Mouse (Mus musculus): ENCODE measurements at regions not wholly inside any gene's neighbourhood (a gene's known extent, or its start where the extent isn't known, plus 50 kb on each side); places are given as distances from the start of the nearest gene placed in this dataset.

DNA sequence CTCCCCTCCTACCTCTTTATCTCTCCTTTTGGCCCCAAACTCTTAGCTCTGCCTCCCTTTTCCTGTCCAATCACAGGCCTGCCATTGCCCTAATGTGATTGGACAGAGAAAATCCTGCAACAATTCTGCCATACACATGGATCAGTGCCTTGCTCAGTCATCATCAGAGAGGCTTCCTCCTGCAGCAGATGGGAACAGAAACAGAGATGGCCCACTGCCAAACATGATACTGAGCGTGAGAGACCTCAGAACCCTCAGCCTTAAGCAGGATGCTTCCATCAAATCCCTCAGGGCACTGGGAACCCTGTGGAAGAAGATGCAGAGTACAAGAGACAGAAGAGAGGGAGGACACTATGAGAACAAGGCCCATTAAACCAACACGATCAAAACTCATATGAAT lies 62.8 kb upstream of the Cacna2d3 start:
- DNase-seq = no peak

DNA sequence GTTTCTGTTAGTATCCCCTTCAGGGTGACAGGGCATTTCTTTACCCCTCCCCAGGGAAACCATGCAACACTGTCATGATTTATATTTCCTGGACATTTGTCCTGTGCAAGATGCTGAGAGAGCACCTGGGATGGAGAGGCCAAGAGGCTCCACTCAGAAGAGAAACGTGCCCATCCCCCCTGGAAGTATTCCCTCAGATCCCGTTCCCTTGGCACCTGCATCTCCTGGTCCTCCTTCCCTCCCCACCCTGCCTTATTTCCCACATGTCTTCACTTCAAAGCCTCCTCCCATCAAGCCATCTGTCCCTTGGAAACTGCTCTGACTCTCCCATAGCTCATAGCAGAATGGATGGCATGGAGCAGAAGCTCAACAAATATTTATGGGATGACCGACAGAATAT lies 64.8 kb upstream of the Cacna2d3 start:
- DNase-seq = no peak

DNA sequence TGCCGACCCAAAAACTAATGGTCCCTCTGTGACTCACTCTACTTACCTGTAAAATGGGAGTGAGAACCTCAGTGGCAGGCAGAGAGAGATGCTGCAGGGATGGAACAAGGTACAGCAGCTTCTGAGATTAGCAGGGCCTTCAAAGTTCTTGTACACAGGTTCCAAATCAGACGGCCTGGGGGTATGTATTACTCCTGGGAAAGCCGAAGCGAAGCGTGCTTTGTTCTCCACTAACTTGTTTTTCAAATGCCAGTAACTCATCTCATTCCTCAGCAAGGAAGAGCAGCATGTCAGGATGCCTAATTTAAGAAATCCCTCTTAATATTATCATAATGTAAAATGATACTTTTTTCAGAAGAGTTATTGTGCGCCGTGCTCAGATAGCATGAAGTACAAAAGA lies 66.1 kb upstream of the Cacna2d3 start:
- no peak for DNase-seq

DNA sequence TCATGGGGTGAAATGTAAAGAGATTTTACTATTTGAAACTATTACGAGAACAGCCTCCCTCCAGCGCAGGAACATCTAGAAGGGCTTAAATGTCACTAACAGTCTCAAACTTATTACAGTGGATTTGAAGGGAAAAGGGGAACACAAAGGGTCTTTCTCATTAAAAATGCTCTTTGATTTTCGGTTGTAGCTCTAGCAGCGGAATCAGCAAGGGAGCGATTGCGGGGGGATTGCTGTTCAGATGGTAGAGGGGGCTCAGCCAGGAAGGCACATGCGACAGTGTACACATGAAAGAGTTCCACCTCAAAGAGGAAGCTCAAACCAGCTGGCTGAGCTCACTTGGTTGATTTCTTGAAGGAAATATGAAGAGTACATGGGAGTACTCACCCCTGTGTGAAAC lies 66.7 kb upstream of the Cacna2d3 start:
- DNase-seq = no peak

DNA sequence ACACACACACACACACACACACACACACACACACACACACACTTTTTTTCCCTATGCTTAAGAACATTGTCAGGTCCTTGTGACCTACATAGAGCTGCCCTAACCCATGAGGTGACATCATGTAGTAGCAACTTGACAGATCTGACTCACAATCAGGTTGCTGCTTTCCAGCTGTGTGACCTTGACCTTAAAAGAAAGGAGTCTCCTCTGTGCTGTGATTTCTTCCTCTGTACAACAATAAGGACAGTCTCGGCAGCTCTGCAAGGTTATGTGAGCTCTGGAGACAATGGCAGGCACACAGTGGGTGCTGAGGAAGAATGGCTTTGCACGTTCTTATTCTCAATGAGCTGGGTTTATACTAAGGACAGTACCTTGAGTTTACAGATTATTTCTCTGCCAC lies 73.7 kb upstream of the Cacna2d3 start:
- no peak for DNase-seq

DNA sequence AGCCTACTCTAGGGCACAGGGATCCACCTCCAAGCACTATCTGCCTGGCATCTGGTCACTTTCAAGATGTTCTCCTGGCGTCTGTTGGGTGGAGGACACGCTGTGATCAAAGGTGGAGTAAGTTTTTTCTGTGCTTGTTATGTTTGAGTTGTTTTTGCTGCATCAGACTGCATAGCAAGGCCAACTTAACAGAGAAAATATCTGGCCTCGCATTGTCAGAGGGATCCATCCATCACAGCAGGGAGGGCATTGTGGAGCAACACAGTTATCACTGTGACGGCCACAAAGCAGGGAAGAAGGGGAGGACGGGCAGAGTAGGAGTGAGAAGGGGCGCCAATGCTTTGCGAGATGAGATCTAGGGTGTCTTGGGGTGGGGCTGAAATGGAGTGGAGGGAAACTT lies 74.7 kb upstream of the Cacna2d3 start:
- no peak for DNase-seq

DNA sequence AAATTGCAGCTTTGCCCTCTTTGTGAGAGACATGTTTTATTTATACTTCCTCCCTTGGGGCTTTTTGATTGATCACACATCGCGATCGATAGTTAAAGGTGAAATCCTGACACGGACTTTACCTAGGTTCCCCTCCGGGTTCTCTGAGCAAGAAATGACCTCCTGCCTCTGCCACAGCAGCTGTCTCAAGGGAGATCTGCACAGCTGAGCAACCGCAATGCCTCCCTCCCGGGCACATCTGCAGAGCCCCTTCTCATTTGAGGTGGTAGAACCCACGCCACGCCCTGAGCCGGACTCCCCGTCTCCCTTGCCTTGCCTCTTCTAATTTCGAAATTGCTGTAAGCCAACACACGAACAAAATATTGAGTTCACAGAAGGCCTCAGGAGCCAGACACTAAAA lies 78.2 kb upstream of the Cacna2d3 start:
- no peak for DNase-seq

DNA sequence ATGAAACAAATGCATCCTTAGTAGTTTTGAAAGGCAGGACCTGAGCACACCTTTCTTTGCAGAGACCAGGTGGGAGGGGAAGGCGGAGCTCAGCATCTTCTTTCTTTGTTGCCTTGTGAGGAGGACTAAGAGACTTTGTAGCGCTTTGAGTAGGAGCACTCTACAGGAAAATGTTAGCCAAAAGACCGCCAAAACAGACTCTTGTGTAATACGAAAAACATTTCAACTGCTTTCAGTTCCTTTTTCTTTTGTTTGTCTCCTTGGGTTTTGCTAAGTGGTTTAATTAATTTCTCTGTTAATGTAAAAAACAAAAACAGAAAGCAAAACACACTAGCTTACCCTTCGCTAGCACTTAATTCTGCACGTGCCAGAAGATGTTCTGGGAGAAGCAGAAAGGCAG lies 83.6 kb upstream of the Cacna2d3 start:
- no peak for DNase-seq

DNA sequence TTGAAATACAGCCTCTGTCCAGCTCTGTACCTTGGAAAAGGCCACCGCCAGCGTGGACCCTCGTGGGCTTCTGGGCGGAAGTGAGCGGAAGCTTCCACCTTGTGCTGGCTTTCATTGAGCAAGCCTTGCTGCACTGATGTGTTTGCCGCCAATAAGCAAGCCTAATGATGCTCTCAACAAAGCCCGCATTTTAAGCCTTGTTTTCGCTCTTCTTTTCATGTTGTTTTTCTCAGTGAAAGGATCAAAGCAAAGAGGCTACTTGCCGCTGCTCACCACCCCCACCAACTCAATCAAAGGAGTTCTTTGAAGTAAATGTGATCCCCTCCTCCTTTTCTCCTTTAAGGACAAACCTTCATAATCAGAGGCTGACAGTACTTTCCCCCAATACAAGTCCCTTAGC lies 86.2 kb upstream of the Cacna2d3 start:
- no peak for DNase-seq

DNA sequence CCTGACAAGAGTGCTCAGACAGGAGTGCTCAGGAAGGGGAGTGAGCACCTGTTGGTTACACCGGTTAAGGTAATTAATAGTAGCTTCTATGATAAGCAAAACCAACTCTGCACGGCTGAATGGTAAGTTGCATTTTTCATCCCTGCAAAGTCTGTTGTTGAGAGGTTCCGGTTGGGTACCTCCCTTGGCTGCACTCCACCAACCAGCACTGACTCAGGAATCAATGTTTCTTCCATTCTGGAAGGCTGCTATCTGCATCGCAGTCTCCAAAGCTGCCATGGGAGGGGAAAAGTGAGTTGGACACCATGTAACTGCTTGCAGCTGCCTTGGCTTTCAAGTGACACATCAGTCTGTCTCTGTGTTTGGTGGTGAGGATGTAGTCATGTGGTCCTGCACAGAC lies 93.0 kb upstream of the Cacna2d3 start:
- no peak for DNase-seq

DNA sequence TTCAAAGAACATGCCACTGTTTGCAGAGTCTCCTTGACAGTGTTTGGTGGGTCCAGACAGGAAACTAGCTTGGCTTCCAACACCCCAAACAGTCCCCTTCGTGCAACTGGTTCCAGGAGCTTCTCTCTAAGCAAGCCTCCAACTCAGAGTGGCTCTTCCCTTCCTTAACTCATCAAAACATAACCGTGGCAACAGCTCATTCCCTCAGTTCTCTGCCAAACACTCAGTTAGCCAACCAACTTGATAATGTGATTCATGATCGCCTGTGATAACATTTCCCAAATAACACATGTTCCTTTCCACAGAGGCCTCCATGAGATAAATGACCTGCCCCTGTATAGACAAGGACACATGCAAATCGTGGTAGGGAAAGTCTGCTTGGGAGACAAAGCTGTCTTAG lies 95.9 kb upstream of the Cacna2d3 start:
- no peak for DNase-seq

DNA sequence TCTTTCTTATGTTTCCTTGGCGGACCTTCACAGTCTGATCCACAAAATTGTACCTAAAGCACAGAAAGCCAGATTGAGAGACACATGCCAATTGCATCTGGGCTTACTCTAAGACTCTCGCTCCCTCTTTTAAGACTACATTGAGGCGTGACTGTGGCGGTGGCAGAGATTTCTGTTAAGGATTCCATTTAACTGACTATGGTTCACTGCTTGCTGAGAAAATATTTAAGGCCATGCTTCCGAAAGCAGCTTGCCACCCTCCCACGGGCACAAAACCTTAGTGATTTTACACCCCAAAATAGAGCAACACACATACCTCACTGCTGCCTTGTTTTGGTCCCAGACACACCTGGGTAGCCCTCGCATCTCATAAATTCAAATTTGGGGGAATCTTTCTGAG lies 96.6 kb upstream of the Cacna2d3 start:
- DNase-seq = no peak

DNA sequence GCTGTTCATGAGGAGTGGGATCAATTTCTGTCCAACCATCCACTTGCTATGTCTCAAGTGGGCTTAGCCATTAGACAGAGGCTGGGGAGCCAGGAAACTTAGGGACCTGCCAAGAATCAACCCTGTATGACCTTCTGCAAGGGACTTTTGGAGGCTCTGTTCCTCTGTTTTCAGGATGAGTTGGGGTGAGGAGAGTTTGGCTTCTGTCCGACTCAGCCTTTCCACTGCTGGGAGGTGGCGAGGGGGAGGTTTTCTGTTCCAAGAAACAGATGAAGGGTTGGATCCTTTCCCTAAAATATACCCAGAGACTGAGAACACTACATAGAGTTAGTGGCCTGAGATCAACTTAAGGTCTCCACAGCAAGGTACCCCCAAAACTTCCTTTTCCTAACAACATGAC lies 97.1 kb upstream of the Cacna2d3 start:
- no peak for DNase-seq

DNA sequence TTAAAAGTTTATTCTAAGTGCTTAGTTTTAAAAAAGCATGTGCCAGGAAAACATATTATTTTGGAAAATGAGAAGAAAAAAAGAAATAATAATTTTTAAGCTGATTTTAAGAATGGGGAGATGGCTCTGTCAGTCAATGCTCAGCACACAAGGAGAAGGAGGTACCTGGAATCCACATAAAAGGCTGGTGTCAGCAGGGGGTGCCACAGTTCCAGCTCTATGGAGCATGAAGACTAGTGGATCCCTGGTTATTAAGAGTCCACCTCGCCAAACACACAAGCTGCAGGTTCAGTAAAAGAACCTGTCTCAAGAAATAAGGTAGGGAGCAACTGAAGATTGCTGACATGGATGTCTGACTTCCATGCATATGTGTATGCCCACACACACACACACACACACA lies 115.4 kb upstream of the Cacna2d3 start:
- DNase-seq = no peak

DNA sequence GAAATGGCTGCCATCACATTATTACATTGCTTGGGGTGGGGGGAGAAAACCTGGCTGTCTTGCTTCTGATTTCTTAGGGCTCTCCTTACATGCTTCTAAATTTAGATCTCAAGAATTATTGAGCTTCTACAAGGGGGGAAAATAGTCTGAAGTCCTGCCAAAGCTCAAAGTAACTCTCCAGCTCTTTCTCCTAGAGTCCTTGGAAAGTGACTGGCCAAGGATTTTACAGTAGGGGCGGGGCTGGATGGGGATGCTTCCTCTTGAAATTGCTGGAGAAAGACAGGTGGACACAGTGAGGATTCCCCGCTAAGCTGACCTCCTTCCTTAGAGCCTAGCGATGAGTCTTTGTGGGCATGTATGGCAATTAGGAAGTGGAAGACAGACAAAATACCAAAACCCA lies 117.9 kb upstream of the Cacna2d3 start:
- DNase-seq = no peak

DNA sequence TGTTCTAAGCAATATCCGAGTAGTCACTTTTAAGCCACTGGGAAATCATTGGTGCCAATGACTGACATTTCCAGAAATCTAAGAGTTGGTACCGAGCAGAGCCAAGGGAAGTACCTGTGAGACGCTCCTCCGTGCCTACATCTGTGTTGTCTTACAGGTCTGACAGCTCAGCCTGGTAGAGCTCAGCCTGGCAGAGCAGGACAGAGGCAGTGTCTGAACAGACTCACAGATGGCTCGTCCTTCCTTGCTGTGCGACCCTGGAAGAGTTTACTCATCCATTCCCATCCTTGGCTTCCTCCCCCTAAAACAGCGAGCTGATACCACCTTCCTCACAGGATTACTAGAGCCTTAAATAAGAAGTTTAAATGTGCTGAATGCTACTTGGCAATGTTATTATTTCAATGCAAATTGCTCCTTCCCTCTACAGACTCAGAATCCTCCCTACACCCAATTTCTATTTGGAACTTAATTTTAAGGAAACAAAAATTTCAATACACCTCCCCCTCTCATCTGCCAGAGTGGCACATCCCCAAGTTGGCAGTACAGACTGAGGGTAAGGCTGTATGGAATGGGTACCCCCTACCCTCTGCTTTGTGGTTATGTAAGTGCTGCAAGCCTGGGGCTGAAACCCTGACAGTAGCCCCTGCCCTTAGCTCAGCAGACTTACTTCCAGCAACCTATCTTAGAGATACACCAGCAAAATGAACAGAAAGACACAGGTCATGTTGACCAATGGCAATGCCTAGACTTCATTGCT lies 119.9 kb upstream of the Cacna2d3 start:
- DNase-seq = no peak

DNA sequence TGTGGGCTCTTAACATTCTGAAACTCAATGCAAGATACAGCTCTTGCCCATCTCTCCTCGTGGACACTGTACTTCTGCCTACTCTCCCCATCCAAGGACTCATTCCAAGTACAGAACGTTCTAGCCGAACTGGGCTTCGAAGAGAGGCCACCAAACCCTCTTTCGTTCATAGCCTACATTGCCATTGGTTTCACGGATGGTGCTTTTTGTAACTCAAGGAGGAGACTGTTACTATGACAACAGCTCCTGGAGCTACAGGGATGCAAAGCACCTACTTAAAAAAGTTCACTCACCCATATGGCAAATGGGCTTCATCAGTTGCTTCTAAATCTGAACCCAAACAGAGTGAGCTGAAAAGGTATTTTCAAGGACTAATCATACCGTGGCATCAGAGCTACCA lies 120.4 kb upstream of the Selenok start:
- DNase-seq = no peak

DNA sequence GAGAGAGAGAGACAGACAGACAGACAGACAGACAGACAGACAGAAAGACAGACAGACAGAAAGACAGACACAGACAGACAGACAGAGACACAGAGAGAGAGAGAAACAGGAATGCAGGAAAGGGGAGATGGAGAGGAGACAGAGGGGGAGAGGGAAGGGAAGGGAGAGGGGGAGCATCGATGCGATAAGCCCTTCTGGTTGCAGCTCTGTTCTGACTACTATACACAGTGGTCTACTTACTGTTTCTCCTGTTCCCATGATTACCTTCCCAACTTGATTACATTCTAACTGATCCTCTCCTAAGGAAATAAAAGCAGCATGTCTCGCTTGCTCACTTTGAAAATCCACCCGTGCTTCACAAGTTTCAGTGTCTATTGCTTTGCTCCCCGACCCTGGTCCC lies 116.8 kb upstream of the Selenok start:
- DNase-seq = no peak

DNA sequence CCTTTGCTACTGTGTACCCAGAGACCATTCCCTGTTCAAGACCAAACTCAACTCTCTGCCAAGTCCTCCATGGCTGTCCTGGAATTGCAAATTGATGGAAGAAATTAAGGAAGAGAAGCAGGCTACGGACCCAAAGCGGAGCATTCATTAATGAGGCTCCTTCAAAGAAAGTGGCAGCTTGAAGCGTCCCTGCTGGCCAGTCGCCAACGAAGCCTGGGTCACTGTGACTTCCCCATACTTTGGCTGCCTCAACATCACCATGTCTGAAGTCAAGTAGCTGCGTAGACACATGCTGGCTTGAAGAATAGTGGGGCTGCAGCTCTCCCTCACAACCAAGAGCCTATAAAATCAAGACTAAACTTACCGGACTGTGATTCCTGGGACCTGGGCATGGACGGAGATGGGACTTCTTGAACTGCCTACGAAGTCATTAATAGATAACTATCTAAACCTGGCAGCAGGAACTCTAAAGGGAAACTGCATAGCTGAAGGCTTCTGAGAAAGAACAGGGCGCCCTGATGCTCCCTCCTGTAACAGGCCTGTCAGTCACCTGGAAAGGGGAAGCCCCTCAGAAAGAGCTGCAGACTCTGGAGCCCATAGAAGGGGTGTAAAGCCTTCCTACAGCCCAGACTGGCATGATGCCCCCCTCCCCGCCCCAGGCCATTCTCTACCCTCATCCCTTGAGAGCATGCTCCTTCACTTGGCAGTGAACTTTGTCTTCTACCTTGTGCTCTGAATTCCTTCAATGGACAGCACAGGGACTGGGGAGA lies 116.0 kb upstream of the Selenok start:
- no peak for DNase-seq

DNA sequence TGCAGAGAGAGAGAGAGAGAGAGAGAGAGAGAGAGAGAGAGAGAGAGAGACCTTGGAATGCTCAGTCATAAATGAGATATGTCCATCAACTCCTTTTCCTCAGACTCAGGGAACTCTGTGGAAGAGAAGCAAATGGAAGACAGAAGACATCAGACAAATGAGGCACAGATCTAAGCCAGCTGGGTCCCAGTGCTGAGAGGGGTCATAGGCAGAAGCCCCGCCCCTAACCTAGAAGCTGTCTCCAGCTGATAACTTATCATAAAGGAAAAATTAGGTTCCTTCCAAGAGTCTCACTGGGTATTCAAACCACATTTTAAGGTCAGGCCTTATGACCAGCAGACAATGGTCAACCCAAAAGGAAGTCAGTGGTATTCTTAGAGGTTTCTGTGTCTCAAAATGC lies 106.1 kb upstream of the Selenok start:
- DNase-seq = no peak

DNA sequence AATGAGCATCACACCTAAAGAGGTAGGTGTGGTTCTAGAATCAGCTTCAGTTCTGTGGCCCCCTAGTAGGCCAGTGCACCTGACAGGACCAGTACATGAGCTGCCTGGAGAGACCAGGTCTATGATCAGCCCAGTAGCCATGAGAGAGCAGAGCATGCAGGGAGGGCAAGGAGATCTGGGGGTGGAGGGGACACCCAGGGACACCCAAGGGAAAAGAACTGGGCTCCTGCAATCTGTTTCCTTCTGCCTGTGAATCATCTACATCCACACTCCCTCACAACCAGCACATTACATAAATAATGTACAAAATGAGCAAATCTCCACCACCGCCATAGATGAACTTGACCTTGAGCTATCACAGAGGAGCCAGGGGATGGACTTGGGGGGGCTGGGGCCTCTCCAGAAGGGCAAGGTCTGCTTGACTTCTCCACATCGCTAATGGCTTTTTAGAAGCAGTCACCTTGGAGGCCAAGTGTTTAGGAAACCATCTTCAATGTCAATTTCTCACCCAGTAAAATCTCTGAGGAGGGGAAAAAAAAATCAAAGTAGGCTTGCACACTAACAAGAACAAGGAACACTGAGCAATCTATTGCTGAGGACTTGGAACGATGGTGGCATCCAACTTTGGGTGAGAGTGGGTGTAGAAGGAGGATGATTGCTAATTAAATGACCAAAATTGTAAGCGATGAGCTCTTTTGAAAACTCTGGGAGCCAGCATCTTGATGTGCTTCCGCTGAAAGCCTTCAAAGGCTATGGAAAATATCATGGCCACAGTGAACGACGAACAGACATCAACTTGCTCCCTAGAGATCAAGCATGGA lies 101.4 kb upstream of the Selenok start:
- DNase-seq = no peak

DNA sequence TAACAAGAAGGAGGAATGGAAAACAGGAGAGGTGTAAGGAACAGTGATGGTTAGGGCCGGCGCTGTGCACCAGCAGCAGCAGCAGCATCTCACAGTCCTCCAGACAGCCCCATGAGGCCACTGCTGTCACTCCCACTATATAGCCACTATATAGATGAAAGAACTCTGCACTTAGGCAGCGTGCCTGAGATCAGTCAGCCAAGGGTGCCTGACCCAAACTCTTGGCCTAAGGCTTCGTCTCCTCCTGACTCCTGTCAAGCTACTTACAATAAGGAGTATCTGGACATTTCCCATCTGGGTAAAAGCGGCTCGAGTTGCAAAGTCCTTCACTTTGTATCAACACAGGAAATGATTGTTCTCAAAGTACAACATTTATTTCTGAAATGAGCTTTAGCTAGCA lies 100.8 kb upstream of the Selenok start:
- DNase-seq = no peak

DNA sequence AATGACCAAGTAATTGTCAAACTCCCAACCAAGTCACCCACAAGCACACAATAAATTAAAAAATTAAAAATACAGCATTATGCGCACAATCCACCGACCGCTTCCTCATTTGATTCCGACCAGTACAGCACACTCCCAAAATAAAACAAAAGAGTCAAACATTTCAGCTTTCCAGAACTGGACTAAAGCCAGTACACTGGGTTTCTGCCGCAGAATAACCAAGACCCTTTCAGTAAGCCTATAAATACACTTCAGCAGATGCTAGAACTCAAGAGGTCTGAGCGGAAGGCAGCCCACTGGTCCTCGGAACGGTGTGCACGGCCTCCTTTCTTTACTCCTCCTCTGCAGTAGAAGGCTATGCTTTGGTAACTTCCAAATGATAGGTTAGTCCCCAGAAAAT lies 98.2 kb upstream of the Selenok start:
- no peak for DNase-seq

Measured in gastrocnemius, postnatal 10 days (tissue).